Mouse (Mus musculus) heart, embryonic 13.5 days (tissue): ENCODE measurements around the gene 4930578G10Rik. TPM values are rescaled to one million over a fixed set of nuclear protein-coding genes. Genes with fewer than 3 reads are reported as not detected.

Source experiments
- polyA plus RNA-seq: library from polyadenylated mRNA; unstranded; fragments of >200 nt; fragmentation: Nextera tagmentation; extraction: Ambion mirVana; gene quantifications from 2 replicates; pipeline ENCODE4 v1.2.1, GENCODE M21; 2015

Gene 4930578G10Rik
- polyA plus RNA-seq, 1 experiment from 2014 or later = not detected

Other genes with a start within 250 kb of the 4930578G10Rik start
- not detected in 2 replicates for gene Fam205a2, start 207.4 kb upstream of the 4930578G10Rik start, polyA plus RNA-seq
- not detected in 2 replicates for gene Gm10591, start 123.3 kb upstream of the 4930578G10Rik start, polyA plus RNA-seq
- not detected in 2 replicates for gene Gm2564, start 105.8 kb upstream of the 4930578G10Rik start, polyA plus RNA-seq
- gene Ccl27b, start 80.3 kb upstream of the 4930578G10Rik start, polyA plus RNA-seq = not detected in 2 replicates
- not detected in 2 replicates for gene Il11ra2, start 73.7 kb upstream of the 4930578G10Rik start, polyA plus RNA-seq
- gene Ccl19, start 21.0 kb downstream of the 4930578G10Rik start, polyA plus RNA-seq = not detected in 2 replicates
- gene Ccl21a, start 38.4 kb downstream of the 4930578G10Rik start, polyA plus RNA-seq = 11.9 and 25.4 TPM in 2 replicates
- gene Fam205a1, start 118.3 kb downstream of the 4930578G10Rik start, polyA plus RNA-seq = 0.05 TPM in 1 of 2 replicates, not detected in the other
- 0.06 and 0.13 TPM in 2 replicates for gene Gm12394, start 121.2 kb downstream of the 4930578G10Rik start, polyA plus RNA-seq
- gene Fam205c, start 138.7 kb downstream of the 4930578G10Rik start, polyA plus RNA-seq = 0.20 and 0.23 TPM in 2 replicates
- 3.7 and 4.0 TPM in 2 replicates for gene Phf24, start 181.1 kb downstream of the 4930578G10Rik start, polyA plus RNA-seq
- 12.2 and 14.3 TPM in 2 replicates for gene Dnajb5, start 214.3 kb downstream of the 4930578G10Rik start, polyA plus RNA-seq
- 0.51 and 0.57 TPM in 2 replicates for gene 1700022I11Rik, start 234.1 kb downstream of the 4930578G10Rik start, polyA plus RNA-seq